Mouse (Mus musculus): ENCODE data around the gene Dlx3. TPM values are rescaled to one million over a fixed set of nuclear protein-coding genes. Genes with fewer than 3 reads are reported as not detected.

Dlx3 gene
- polyA plus RNA-seq, 1 experiment from 2014 or later = 0.59 TPM

- Histone ChIP-seq H3K4me1 (ENCODE audit: control insufficient read depth, insufficient read depth, low read length) (no peaks in the 10 kb centered on the region; the same call in 1 of the 2 replicates), H3K36me3 (ENCODE audit: control insufficient read depth, insufficient read depth, low read length) (no peaks in the 10 kb centered on the region), H3K4me3 (ENCODE audit: low read depth, low read length) (no peak overlapping the region), H3K27ac (ENCODE audit: low read depth, low read length) (no peak overlapping the region), H3K9me3 (ENCODE audit: control insufficient read depth, low read length) (no peaks in the 10 kb centered on the region), H3K27me3 (ENCODE audit: control insufficient read depth, insufficient read depth, low read length) (no peaks in the 10 kb centered on the region), H3K4me2 (no peak overlapping the region), H3K9ac (ENCODE audit: low read length) (no peak overlapping the region)
- ATAC-seq (ENCODE audit: low FRiP score) (no peak), DNase-seq (ENCODE audit: low spot score, missing footprints) (no peak)
- 75% methylated on average over 5 of the region's 5 CpGs for WGBS
These were observed 21.4 kb upstream of the Dlx3 start for GRCm38 (mm10) chr11:95098346-95099095.

- Histone ChIP-seq H3K36me3 (ENCODE audit: control insufficient read depth, insufficient read depth, low read length) (no peaks in the 10 kb centered on the region), H3K4me2 (no peak overlapping the region), H3K27me3 (ENCODE audit: control insufficient read depth, insufficient read depth, low read length) (no peaks in the 10 kb centered on the region), H3K27ac (ENCODE audit: low read depth, low read length) (no peak overlapping the region), H3K4me1 (ENCODE audit: control insufficient read depth, insufficient read depth, low read length) (peaks cover 3% of the 10 kb centered on the region; the same call in 1 of the 2 replicates), H3K4me3 (ENCODE audit: low read depth, low read length) (no peak overlapping the region), H3K9ac (ENCODE audit: low read length) (no peak overlapping the region), H3K9me3 (ENCODE audit: control insufficient read depth, low read length) (no peaks in the 10 kb centered on the region)
- 34% methylated on average over 3 of the region's 3 CpGs for WGBS
- DNase-seq (ENCODE audit: low spot score, missing footprints) (no peak), ATAC-seq (ENCODE audit: low FRiP score) (no peak)
These were observed 19.5 kb upstream of the Dlx3 start for GRCm38 (mm10) chr11:95100393-95100792.

GRCm38 (mm10) chr11:95101071-95101788 is 18.7 kb upstream of the Dlx3 start:
- Histone ChIP-seq H3K4me3 (ENCODE audit: low read depth, low read length) (no peak overlapping the region), H3K4me2 (no peak overlapping the region), H3K4me1 (ENCODE audit: control insufficient read depth, insufficient read depth, low read length) (peaks cover 5% of the 10 kb centered on the region; the same call in 1 of the 2 replicates), H3K36me3 (ENCODE audit: control insufficient read depth, insufficient read depth, low read length) (no peaks in the 10 kb centered on the region), H3K9me3 (ENCODE audit: control insufficient read depth, low read length) (no peaks in the 10 kb centered on the region), H3K9ac (ENCODE audit: low read length) (no peak overlapping the region), H3K27ac (ENCODE audit: low read depth, low read length) (no peak overlapping the region), H3K27me3 (ENCODE audit: control insufficient read depth, insufficient read depth, low read length) (0 out of 2 replicates have a peak, but pooled peaks cover 2% of the 10 kb centered on the region)
- no peak for DNase-seq (ENCODE audit: low spot score, missing footprints)
- WGBS = 25% methylated on average over 16 of the region's 16 CpGs
- no peak for ATAC-seq (ENCODE audit: low FRiP score)

GRCm38 (mm10) chr11:95102161-95102904 is 17.6 kb upstream of the Dlx3 start:
- H3K4me3 ChIP-seq (ENCODE audit: low read depth, low read length) = no peak overlapping the region

GRCm38 (mm10) chr11:95104266-95104665 is 15.7 kb upstream of the Dlx3 start:
- no peak overlapping the region for H3K9ac ChIP-seq (ENCODE audit: low read length)
- 0 out of 2 replicates have a peak, but pooled peaks cover 2% of the 10 kb centered on the region for H3K27me3 ChIP-seq (ENCODE audit: control insufficient read depth, insufficient read depth, low read length)
- no peaks in the 10 kb centered on the region for H3K36me3 ChIP-seq (ENCODE audit: control insufficient read depth, insufficient read depth, low read length)
- H3K4me2 ChIP-seq = no peak overlapping the region
- no peak overlapping the region for H3K27ac ChIP-seq (ENCODE audit: low read depth, low read length)
- no peaks in the 10 kb centered on the region for H3K9me3 ChIP-seq (ENCODE audit: control insufficient read depth, low read length)
- 72% methylated on average over 6 of the region's 6 CpGs for WGBS
- no peak overlapping the region for H3K4me3 ChIP-seq (ENCODE audit: low read depth, low read length)
- H3K4me1 ChIP-seq (ENCODE audit: control insufficient read depth, insufficient read depth, low read length) = peaks cover 9% of the 10 kb centered on the region; the same call in 1 of the 2 replicates
- DNase-seq (ENCODE audit: low spot score, missing footprints) (no peak), ATAC-seq (ENCODE audit: low FRiP score) (no peak)

More at GRCm38 (mm10) chr11:95102161-95102904, 17.6 kb upstream of the Dlx3 start:
- H3K27ac ChIP-seq (ENCODE audit: low read depth, low read length) = no peak overlapping the region
- peaks cover 9% of the 10 kb centered on the region; the same call in 1 of the 2 replicates for H3K4me1 ChIP-seq (ENCODE audit: control insufficient read depth, insufficient read depth, low read length)
- no peaks in the 10 kb centered on the region for H3K36me3 ChIP-seq (ENCODE audit: control insufficient read depth, insufficient read depth, low read length)
- ATAC-seq (ENCODE audit: low FRiP score) = no peak
- no peak overlapping the region for H3K9ac ChIP-seq (ENCODE audit: low read length)
- H3K27me3 ChIP-seq (ENCODE audit: control insufficient read depth, insufficient read depth, low read length) = 0 out of 2 replicates have a peak, but pooled peaks cover 2% of the 10 kb centered on the region
- WGBS = 92% methylated on average over 19 of the region's 19 CpGs
- no peaks in the 10 kb centered on the region for H3K9me3 ChIP-seq (ENCODE audit: control insufficient read depth, low read length)
- H3K4me2 ChIP-seq = no peak overlapping the region
- no peak for DNase-seq (ENCODE audit: low spot score, missing footprints)

- ATAC-seq (ENCODE audit: low FRiP score) = no peak
- 0 out of 2 replicates have a peak overlapping the region, but pooled peaks have one; percentile 20 for H3K9ac ChIP-seq (ENCODE audit: low read length)
These were observed 14.5 kb upstream of the Dlx3 start for GRCm38 (mm10) chr11:95105274-95105874.

GRCm38 (mm10) chr11:95106440-95107236 is 13.3 kb upstream of the Dlx3 start:
- ATAC-seq (ENCODE audit: low FRiP score) (peak; percentile 67; the same call in 1 of the 2 replicates), DNase-seq (ENCODE audit: low spot score, missing footprints) (peak; percentile 99)
- WGBS = 36% methylated on average over 23 of the region's 23 CpGs
- H3K4me1 ChIP-seq (ENCODE audit: control insufficient read depth, insufficient read depth, low read length) = peaks cover 9% of the 10 kb centered on the region; the same call in 1 of the 2 replicates
- H3K9me3 ChIP-seq (ENCODE audit: control insufficient read depth, low read length) = no peaks in the 10 kb centered on the region
- H3K9ac ChIP-seq (ENCODE audit: low read length) = no peak overlapping the region
- 0 out of 2 replicates have a peak overlapping the region, but pooled peaks have one; percentile 9 for H3K4me2 ChIP-seq
- H3K4me3 ChIP-seq (ENCODE audit: low read depth, low read length) = no peak overlapping the region
- no peaks in the 10 kb centered on the region for H3K36me3 ChIP-seq (ENCODE audit: control insufficient read depth, insufficient read depth, low read length)
- H3K27ac ChIP-seq (ENCODE audit: low read depth, low read length) = no peak overlapping the region
- H3K27me3 ChIP-seq (ENCODE audit: control insufficient read depth, insufficient read depth, low read length) = 0 out of 2 replicates have a peak, but pooled peaks cover 2% of the 10 kb centered on the region

More at GRCm38 (mm10) chr11:95105274-95105874, 14.5 kb upstream of the Dlx3 start:
- peak overlapping the region; percentile 30 for H3K4me2 ChIP-seq
- 0 out of 2 replicates have a peak, but pooled peaks cover 2% of the 10 kb centered on the region for H3K27me3 ChIP-seq (ENCODE audit: control insufficient read depth, insufficient read depth, low read length)
- no peaks in the 10 kb centered on the region for H3K36me3 ChIP-seq (ENCODE audit: control insufficient read depth, insufficient read depth, low read length)
- no peak for DNase-seq (ENCODE audit: low spot score, missing footprints)
- no peaks in the 10 kb centered on the region for H3K9me3 ChIP-seq (ENCODE audit: control insufficient read depth, low read length)
- H3K27ac ChIP-seq (ENCODE audit: low read depth, low read length) = no peak overlapping the region
- 0 out of 2 replicates have a peak overlapping the region, but pooled peaks have one; percentile 7 for H3K4me3 ChIP-seq (ENCODE audit: low read depth, low read length)
- peaks cover 9% of the 10 kb centered on the region; the same call in 1 of the 2 replicates for H3K4me1 ChIP-seq (ENCODE audit: control insufficient read depth, insufficient read depth, low read length)
- WGBS = 6% methylated on average over 25 of the region's 25 CpGs

- DNase-seq (ENCODE audit: low spot score, missing footprints) (no peak), ATAC-seq (ENCODE audit: low FRiP score) (no peak)
- WGBS = 75% methylated on average over 2 of the region's 2 CpGs
- 0 out of 2 replicates have a peak, but pooled peaks cover 2% of the 10 kb centered on the region for H3K27me3 ChIP-seq (ENCODE audit: control insufficient read depth, insufficient read depth, low read length)
- no peak overlapping the region for H3K4me3 ChIP-seq (ENCODE audit: low read depth, low read length)
- H3K9ac ChIP-seq (ENCODE audit: low read length) = no peak overlapping the region
- H3K4me1 ChIP-seq (ENCODE audit: control insufficient read depth, insufficient read depth, low read length) = peaks cover 9% of the 10 kb centered on the region; the same call in 1 of the 2 replicates
- H3K9me3 ChIP-seq (ENCODE audit: control insufficient read depth, low read length) = no peaks in the 10 kb centered on the region
- H3K36me3 ChIP-seq (ENCODE audit: control insufficient read depth, insufficient read depth, low read length) = no peaks in the 10 kb centered on the region
- H3K27ac ChIP-seq (ENCODE audit: low read depth, low read length) = no peak overlapping the region
- no peak overlapping the region for H3K4me2 ChIP-seq
These were observed 10.9 kb upstream of the Dlx3 start for GRCm38 (mm10) chr11:95109000-95109399.

Data from midbrain, embryonic 11.5 days (tissue).